Mouse (Mus musculus) limb, embryonic 10.5 days (tissue): ENCODE data around the gene Brwd3. TPM values are rescaled to one million over a fixed set of nuclear protein-coding genes. Genes with fewer than 3 reads are reported as not detected.

Experiments used
- DNase-seq: peaks from one replicate; pipeline ENCODE4 v3.0.0-alpha.2; 2017; ENCODE audit warnings: low spot score
- H3K27ac ChIP-seq: fragments of 300-500 bp; sonication (generic); 2 replicates; pipeline ENCODE4 v1.5.1; 2016; ENCODE audit warnings: mild to moderate bottlenecking
- H3K27me3 ChIP-seq: fragments of 300-500 bp; sonication (generic); 2 replicates; pipeline ENCODE4 v1.6.1; 2016; ENCODE audit warnings: low read depth, mild to moderate bottlenecking; ENCODE audit not compliant: poor library complexity, severe bottlenecking
- H3K36me3 ChIP-seq: fragments of 300-500 bp; sonication (generic); 2 replicates; pipeline ENCODE4 v1.6.1; 2016; ENCODE audit warnings: mild to moderate bottlenecking, moderate library complexity
- H3K4me1 ChIP-seq: fragments of 300-500 bp; sonication (generic); 2 replicates; pipeline ENCODE4 v1.6.1; 2016
- H3K4me3 ChIP-seq: fragments of 300-500 bp; sonication (generic); 2 replicates; pipeline ENCODE4 v1.5.1; 2016; ENCODE audit warnings: mild to moderate bottlenecking, moderate library complexity
- H3K9me3 ChIP-seq: fragments of 300-500 bp; sonication (generic); replicated peaks from 2 replicates; pipeline ENCODE4 v1.6.1; 2016; ENCODE audit warnings: mild to moderate bottlenecking
- WGBS: fragments of 180-500 bp; shearing (Covaris S2); methylation state at CpG from one replicate; pipeline ENCODE4 v1.1.7; 2016; 5-methylcytosine and 5-hydroxymethylcytosine counted together
- polyA plus RNA-seq: library from polyadenylated mRNA; unstranded; fragments of >200 nt; fragmentation: Nextera tagmentation; extraction: Ambion mirVana; gene quantifications from 2 replicates; pipeline ENCODE4 v1.2.1, GENCODE M21; 2016

Gene Brwd3
- polyA plus RNA-seq, 1 experiment from 2014 or later, result 4.0 TPM

DNA sequence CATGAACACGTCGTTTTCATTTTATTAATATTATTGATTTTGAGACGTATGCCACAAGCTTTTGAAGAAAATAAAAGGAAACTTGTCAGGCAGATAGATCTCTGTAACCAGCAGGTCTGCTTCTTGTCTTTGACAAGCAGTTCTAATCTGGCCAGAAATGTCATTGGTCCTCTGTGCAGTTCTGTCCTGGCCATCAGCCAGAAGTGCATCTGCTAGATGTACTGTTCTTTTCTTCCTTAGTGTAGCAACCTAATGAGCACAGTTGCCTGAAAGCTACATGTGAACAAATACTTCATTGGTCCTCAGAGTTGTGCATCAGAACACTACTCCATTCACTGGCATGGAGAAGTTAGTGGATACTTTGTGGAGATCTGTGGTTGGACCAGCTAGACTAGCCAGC is 105.1 kb downstream of the Brwd3 start:
- H3K9me3 ChIP-seq, result no peaks in the 10 kb centered on the region
- H3K4me3 ChIP-seq, result no peak overlapping the region
- H3K27ac ChIP-seq, result no peak overlapping the region
- H3K36me3 ChIP-seq, result no peaks in the 10 kb centered on the region
- no peaks in the 10 kb centered on the region for H3K4me1 ChIP-seq
- DNase-seq, result no peak
- WGBS, result 78% methylated on average over 3 of the region's 3 CpGs
- H3K27me3 ChIP-seq, result no peaks in the 10 kb centered on the region

DNA sequence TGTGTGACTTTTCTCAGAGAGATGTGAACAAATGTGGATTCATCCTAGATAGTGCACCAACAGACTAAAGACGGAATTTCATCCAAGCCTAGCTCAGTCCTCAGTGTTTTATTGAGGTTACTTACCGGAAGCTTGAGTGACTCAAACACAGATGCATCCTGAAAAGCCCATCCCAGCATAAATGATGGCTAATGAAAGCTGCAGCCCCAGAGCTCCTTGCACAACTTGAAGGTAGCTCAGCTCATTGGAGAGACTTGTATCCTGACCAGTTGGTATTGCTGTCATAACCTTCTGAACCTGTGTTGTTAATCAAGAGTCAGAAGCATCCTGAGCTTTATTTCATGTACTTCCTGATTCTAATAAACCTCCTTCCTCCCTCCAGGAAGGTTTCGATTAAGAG is 105.8 kb downstream of the Brwd3 start:
- no peaks in the 10 kb centered on the region for H3K4me1 ChIP-seq
- H3K4me3 ChIP-seq, result no peak overlapping the region
- H3K36me3 ChIP-seq, result no peaks in the 10 kb centered on the region
- 74% methylated on average over 3 of the region's 3 CpGs for WGBS
- no peaks in the 10 kb centered on the region for H3K9me3 ChIP-seq
- no peaks in the 10 kb centered on the region for H3K27me3 ChIP-seq
- no peak overlapping the region for H3K27ac ChIP-seq
- no peak for DNase-seq

DNA sequence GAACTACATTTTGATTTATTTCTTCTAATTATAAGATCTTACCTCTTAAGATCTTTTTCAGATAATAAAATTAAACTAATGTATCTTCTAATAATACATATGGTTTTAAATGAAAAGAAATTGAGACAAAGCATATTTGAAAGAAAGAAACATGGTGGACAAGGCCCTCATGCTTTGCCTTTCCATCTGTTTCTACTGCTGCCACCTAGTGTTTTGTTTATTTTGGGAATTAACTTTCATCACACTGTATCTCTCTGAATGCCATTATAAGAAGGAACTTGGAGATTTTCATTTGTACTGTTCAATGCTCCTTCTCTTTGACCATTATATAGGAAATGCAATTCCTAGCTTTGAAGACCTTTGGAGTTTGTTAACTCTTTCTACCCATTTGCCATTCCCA is 109.9 kb downstream of the Brwd3 start:
- DNase-seq, result no peak
- Histone ChIP-seq H3K4me3 (no peak overlapping the region), H3K9me3 (no peaks in the 10 kb centered on the region)

DNA sequence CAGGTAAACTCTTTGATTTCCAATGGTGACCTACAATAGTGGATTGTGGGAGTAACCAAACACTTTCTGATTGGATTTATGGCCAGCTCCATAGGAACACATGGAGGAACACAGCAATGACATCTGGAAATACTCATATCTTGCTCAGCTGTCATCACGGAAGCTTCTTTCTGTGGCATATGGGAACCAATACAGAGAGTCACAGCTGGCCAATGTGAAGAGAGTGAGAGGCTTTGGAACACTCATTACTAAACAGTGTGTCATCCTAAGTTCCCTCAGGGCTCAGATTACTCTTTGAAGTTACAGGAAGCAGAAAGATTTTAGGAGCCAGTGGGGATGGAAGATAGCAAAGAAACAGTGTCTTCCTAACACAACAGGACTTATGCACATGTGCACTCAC is 111.7 kb downstream of the Brwd3 start:
- no peak overlapping the region for H3K27ac ChIP-seq
- no peaks in the 10 kb centered on the region for H3K4me1 ChIP-seq
- no peak overlapping the region for H3K4me3 ChIP-seq
- H3K36me3 ChIP-seq, result no peaks in the 10 kb centered on the region
- no peaks in the 10 kb centered on the region for H3K27me3 ChIP-seq
- 86% methylated on average over 1 of the region's 1 CpGs for WGBS
- H3K9me3 ChIP-seq, result no peaks in the 10 kb centered on the region
- no peak for DNase-seq

More for the DNA sequence above, 109.9 kb downstream of the Brwd3 start:
- no peaks in the 10 kb centered on the region for H3K27me3 ChIP-seq
- H3K27ac ChIP-seq, result no peak overlapping the region
- no peaks in the 10 kb centered on the region for H3K4me1 ChIP-seq
- H3K36me3 ChIP-seq, result no peaks in the 10 kb centered on the region

DNA sequence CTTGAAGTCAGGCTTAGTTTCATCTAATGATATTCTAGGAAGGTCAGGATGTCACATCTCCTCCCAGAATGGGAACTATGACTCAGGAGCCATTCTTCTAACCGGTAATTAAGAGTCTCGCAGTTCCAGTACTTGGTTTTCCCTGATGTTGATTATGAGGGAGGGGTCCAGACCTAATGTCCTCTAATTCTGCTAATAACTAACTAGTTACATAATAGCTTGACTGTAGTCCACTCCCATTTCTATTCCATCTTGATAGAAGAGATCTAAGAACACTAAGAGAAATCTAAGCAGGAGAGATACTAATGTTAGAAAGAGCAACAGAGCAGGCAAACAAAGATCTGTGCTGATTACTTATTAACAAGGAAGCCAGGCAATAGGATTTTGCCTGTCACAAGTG is 129.9 kb downstream of the Brwd3 start:
- no peak for DNase-seq
- H3K4me3 ChIP-seq, result no peak overlapping the region
- no peaks in the 10 kb centered on the region for H3K36me3 ChIP-seq
- no peaks in the 10 kb centered on the region for H3K4me1 ChIP-seq
- no peaks in the 10 kb centered on the region for H3K9me3 ChIP-seq
- H3K27me3 ChIP-seq, result no peaks in the 10 kb centered on the region
- no peak overlapping the region for H3K27ac ChIP-seq
- WGBS, result 98% methylated on average over 2 of the region's 2 CpGs

Other genes with a start within 250 kb of the Brwd3 start
- gene Gm379, start 169.5 kb downstream of the Brwd3 start, polyA plus RNA-seq, result not detected in 2 replicates
- gene Hmgn5, start 179.0 kb upstream of the Brwd3 start, polyA plus RNA-seq, result 16.8 and 19.7 TPM in 2 replicates